Mouse (Mus musculus) liver, embryonic 15.5 days (tissue): ENCODE results near the gene Olfr1406. TPM values are rescaled to one million over a fixed set of nuclear protein-coding genes. Genes with fewer than 3 reads are reported as not detected.

Source experiments
- polyA plus RNA-seq: library from polyadenylated mRNA; unstranded; fragments of >200 nt; fragmentation: Nextera tagmentation; extraction: Ambion mirVana; gene quantifications from 2 replicates; pipeline ENCODE4 v1.2.1, GENCODE M21; 2015

Olfr1406 gene
- polyA plus RNA-seq, 1 experiment from 2014 or later = not detected

Other genes starting within 250 kb of the Olfr1406 start
- gene Olfr16, start 240.2 kb downstream of the Olfr1406 start, polyA plus RNA-seq = not detected in 2 replicates
- not detected in 2 replicates for gene Olfr1408, start 53.3 kb downstream of the Olfr1406 start, polyA plus RNA-seq
- not detected in 2 replicates for gene Olfr218, start 7.2 kb upstream of the Olfr1406 start, polyA plus RNA-seq
- gene Olfr1404, start 21.8 kb upstream of the Olfr1406 start, polyA plus RNA-seq = not detected in 2 replicates
- gene Fcer1a, start 36.6 kb upstream of the Olfr1406 start, polyA plus RNA-seq = 0.12 and 0.23 TPM in 2 replicates
- gene Olfr418, start 75.4 kb upstream of the Olfr1406 start, polyA plus RNA-seq = not detected in 2 replicates
- not detected in 2 replicates for gene Mptx2, start 87.1 kb upstream of the Olfr1406 start, polyA plus RNA-seq
- 74.7 and 83.3 TPM in 2 replicates for gene Ackr1, start 143.1 kb upstream of the Olfr1406 start, polyA plus RNA-seq
- gene Aim2, start 160.2 kb upstream of the Olfr1406 start, polyA plus RNA-seq = 3.3 and 4.2 TPM in 2 replicates
- 1.7 and 2.0 TPM in 2 replicates for gene Cadm3, start 177.1 kb upstream of the Olfr1406 start, polyA plus RNA-seq